In the genomic region with DNA sequence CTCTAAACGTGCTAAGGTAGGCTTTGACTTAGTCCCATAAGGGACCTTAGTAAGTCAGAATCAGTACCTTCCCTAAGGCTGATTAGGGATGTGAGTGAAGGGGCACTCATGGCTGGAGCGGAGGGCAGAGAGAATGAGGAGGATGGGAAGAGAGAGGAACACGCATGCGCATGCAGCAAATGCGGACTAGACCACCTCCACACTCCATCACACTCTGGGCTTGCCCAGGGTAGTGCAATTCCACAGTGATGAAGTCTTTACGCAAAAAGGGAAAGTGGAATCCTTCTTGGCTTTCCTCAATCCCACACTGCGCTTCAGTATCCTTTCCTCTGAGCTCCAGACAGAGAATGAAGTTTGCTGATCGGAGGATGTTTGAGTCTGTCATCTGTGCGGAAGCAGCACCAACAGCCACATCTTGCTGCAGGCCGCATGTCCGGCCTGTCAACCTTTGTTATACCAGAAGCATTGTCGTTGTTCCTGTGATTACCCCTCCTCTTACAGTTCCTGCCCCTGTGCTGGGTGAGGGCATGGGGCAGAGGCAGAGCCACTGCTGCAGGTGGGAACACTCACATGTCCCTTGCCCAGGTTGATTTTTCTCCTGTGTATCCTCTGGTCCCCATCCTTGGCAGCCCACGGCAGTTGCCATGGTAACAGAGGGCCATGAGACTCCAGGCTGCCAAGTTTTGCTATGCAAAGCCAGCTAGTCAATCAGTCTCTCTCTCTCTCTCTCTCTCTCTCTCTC, we compare ENCODE assay signal across 9 mouse cellular contexts. TPM values are rescaled to one million over a fixed set of nuclear protein-coding genes. Genes with fewer than 3 reads are reported as not detected.
A peak's percentile ranks its signal among the peaks of the same experiment; 100 is the strongest.
DNase-seq lines count a peak whose midpoint lies in the region; ATAC-seq and TF ChIP-seq lines count a peak whose summit lies in the region.
"Had no signal": no experiment of that assay in that cellular context is flagged by ENCODE, and none has a peak within 500 bp of the region (broad histone marks: within the 10 kb centered on the region; RNA-seq: fewer than 3 reads in every experiment).

No protein-coding gene starts in this region.

- DNase-seq in lung, embryonic 14.5 days: peak; percentile 55
- no peak for DNase-seq in lung, postnatal 25 days (ENCODE audit: low spot score)
- DNase-seq in frontal cortex, postnatal 36 days (ENCODE audit: low spot score in 2 of 2): peak; percentile 68 to 84
- DNase-seq in left cerebral cortex, postnatal 4 days: peak; percentile 89
- DNase-seq in telencephalon, adult 2 months (ENCODE audit: low read depth, low spot score): peak; percentile 79
- DNase-seq in lung, postnatal 36 days: no peak
- no peak for DNase-seq in ovary, postnatal 14 days (ENCODE audit: low spot score)
- DNase-seq in adipocyte (ENCODE audit: low spot score): no peak

- no peaks in the 10 kb centered on the region for H3K27me3 ChIP-seq in lung, embryonic 14.5 days (ENCODE audit: insufficient read depth, low read length)

- no peak overlapping the region for H3K4me3 ChIP-seq in lung, embryonic 14.5 days (ENCODE audit: low read depth, low read length)

- no peak for TF ChIP-seq CTCF in lung, embryonic 14.5 days (IDR thresholded peaks at IDR 0.05; ENCODE audit: low read depth)

- no peak overlapping the region for H3K9ac ChIP-seq in lung, embryonic 14.5 days

- no peaks in the 10 kb centered on the region for H3K9me3 ChIP-seq in lung, embryonic 14.5 days (ENCODE audit: low read depth, low read length)

- H3K36me3 ChIP-seq in lung, embryonic 14.5 days (ENCODE audit: insufficient read depth): no peaks in the 10 kb centered on the region

- WGBS in lung, embryonic 14.5 days: 74% methylated on average over 13 of the region's 13 CpGs

- intact Hi-C loops in left cerebral cortex, postnatal 4 days (cut with DNase I): no loop called here

- ATAC-seq in lung, embryonic 14.5 days (ENCODE audit: insufficient read depth): no peak

- H3K4me2 ChIP-seq in lung, embryonic 14.5 days: no peak overlapping the region

- H3K27ac ChIP-seq in lung, embryonic 14.5 days (ENCODE audit: low read depth): no peak overlapping the region

- no peaks in the 10 kb centered on the region for H3K4me1 ChIP-seq in lung, embryonic 14.5 days (ENCODE audit: insufficient read depth)

RNA-seq across cellular contexts. Expression of gene 4930524B15Rik, which starts 24.3 kb away (rescaled TPM):
- polyA plus RNA-seq in lung, embryonic 14.5 days (2014; fragmentation: Nextera tagmentation; extraction: Ambion mirVana): 0.12 TPM in 1 of 2 replicates, not detected in the other
- not detected for total RNA-seq in left cerebral cortex, postnatal 4 days (2021)
- polyA plus RNA-seq: heart, embryonic 16.5 days had no signal

RNA-seq across cellular contexts. Expression of gene Nsg2, which starts 59.2 kb away (rescaled TPM):
- polyA plus RNA-seq in lung, embryonic 14.5 days (2014; fragmentation: Nextera tagmentation; extraction: Ambion mirVana): 0.25 and 0.55 TPM in 2 replicates
- total RNA-seq in left cerebral cortex, postnatal 4 days (2021): 1,000 to 10,000 TPM in 1 of 2 experiments, 100 to 1,000 TPM in 1; 972 to 1,023 TPM

Comparison
In these comparisons a context has a peak if more than half of its experiments do, and no peak if none do; other contexts are left out.
1. DNase-seq: peak in lung, embryonic 14.5 days (single experiment), frontal cortex, postnatal 36 days (2 of 2), left cerebral cortex, postnatal 4 days (single experiment) and telencephalon, adult 2 months (single experiment); none in lung, postnatal 25 days (single experiment), lung, postnatal 36 days (single experiment), ovary, postnatal 14 days (single experiment) and adipocyte (single experiment).